Mouse (Mus musculus): Measurements from ENCODE around the gene Os9. TPM values are rescaled to one million over a fixed set of nuclear protein-coding genes. Genes with fewer than 3 reads are reported as not detected.
"Not testable (repeated sequence)": the region's sequence is repeated elsewhere in the genome, so short reads cannot be mapped to it uniquely, and the experiment has no call there.

Os9 gene
- polyA plus RNA-seq, 1 experiment from 2014 or later = 81.4 TPM

DNA sequence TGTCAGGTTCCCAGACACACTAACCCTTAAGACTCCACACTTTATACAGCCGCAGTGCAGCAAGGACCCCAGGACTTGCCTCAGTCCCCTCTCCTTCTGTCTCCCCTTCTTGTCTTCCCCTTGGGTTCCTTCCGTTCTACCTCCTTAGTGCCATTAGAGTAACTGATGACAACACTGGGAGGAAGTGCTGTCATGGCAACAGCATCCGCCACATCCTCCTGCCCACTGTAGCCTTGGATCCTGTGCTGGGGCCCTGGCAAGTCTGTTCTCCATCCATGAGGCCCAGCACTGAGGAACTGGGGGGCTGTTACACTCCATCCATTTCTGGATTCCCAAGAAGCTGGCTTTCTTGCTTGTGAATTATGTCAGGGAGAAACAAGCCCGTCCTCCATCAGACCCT is 44.8 kb downstream of the Os9 start:
- Histone ChIP-seq H3K4me1 (ENCODE audit: insufficient read depth) (peaks cover 31% of the 10 kb centered on the region), H3K27me3 (ENCODE audit: insufficient read depth, low read length) (peaks cover 21% of the 10 kb centered on the region; the same call in 1 of the 2 replicates)
- no peak for TF ChIP-seq CTCF (IDR thresholded peaks at IDR 0.05; ENCODE audit: low read depth)

DNA sequence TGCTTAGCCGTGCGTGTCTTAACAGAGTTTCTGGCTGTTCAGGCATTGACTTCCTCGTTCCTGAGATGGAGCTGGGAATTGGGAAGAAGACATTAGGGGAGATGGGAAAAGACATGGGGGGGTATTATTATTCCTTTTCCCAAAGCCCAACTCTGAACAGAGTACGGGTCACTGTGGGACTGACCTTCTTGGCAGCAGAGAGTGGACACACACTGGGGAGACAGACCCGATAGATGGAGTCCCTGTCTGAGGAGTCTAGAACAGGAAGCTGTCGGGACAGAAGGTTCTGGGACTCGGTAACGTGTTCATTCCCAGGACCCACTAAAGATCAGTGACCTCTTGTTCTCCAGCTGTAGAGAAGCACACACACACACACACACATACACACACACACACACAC is 45.3 kb downstream of the Os9 start:
- Histone ChIP-seq H3K4me2 (ENCODE audit: low read depth, low read length) (peak overlapping the region; percentile 65), H3K4me3 (ENCODE audit: low read depth, low read length) (peak overlapping the region; percentile 34), H3K36me3 (replicated peaks; ENCODE audit: insufficient read depth, low read length) (no peaks in the 10 kb centered on the region), H3K4me1 (ENCODE audit: insufficient read depth) (peaks cover 33% of the 10 kb centered on the region), H3K9me3 (ENCODE audit: low read length) (no peaks in the 10 kb centered on the region), H3K27ac (ENCODE audit: low read depth) (no peak overlapping the region), H3K27me3 (ENCODE audit: insufficient read depth, low read length) (peaks cover 21% of the 10 kb centered on the region; the same call in 1 of the 2 replicates), H3K9ac (replicated peaks) (no peak overlapping the region; the same call in 1 of the 2 replicates)
- DNase-seq (no peak), ATAC-seq (no peak)
- TF ChIP-seq EP300 (IDR thresholded peaks at IDR 0.05; ENCODE audit: low read depth) = no peak
- 24% methylated on average over 8 of the region's 8 CpGs for WGBS (ENCODE audit: insufficient replicate concordance)

More for the DNA sequence above, 44.8 kb downstream of the Os9 start:
- no peaks in the 10 kb centered on the region for H3K36me3 ChIP-seq (replicated peaks; ENCODE audit: insufficient read depth, low read length)
- peak; percentile 18; the same call in 1 of the 2 replicates for ATAC-seq
- 16% methylated on average over 4 of the region's 4 CpGs for WGBS (ENCODE audit: insufficient replicate concordance)
- H3K9ac ChIP-seq (replicated peaks) = no peak overlapping the region
- H3K9me3 ChIP-seq (ENCODE audit: low read length) = no peaks in the 10 kb centered on the region
- H3K27ac ChIP-seq (ENCODE audit: low read depth) = no peak overlapping the region
- peak; percentile 40 for DNase-seq
- peak overlapping the region; percentile 65 for H3K4me2 ChIP-seq (ENCODE audit: low read depth, low read length)
- H3K4me3 ChIP-seq (ENCODE audit: low read depth, low read length) = peak overlapping the region; percentile 34; the same call in 1 of the 2 replicates

DNA sequence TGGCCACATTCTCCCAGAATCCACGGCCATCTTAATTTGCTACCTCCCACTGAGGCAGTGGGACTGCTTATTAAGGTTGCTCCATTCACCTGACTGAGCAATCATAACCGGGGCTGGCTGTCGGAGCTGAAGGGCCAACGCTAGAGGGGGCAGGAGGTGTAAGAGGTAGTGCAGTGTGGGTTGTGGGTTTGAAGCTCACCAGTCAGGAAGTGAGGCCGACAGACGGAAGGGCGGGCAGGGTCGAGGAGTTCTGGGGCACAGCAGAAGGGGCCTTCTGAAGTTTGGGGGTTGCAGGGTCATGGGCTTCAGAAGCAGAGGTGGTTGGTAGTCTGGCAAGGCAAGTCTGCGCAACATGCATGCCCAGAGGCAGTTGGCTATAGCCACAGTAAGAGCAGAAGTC is 45.9 kb downstream of the Os9 start, which contains the start of gene Agap2:
Agap2 (plus strand) TSS at position 205 of the 400 bp plus-strand sequence.
- Histone ChIP-seq H3K27ac (ENCODE audit: low read depth) (no peak within 1 kb of the TSS), H3K9me3 (ENCODE audit: low read length) (no peaks in the 10 kb centered on the region), H3K9ac (replicated peaks) (no peak within 1 kb of the TSS; the same call in 1 of the 2 replicates), H3K36me3 (replicated peaks; ENCODE audit: insufficient read depth, low read length) (no peaks in the 10 kb centered on the region), H3K27me3 (ENCODE audit: insufficient read depth, low read length) (peaks cover 21% of the 10 kb centered on the region; the same call in 1 of the 2 replicates), H3K4me1 (ENCODE audit: insufficient read depth) (peaks cover 33% of the 10 kb centered on the region), H3K4me2 (ENCODE audit: low read depth, low read length) (peak within 1 kb of the TSS; percentile 65), H3K4me3 (ENCODE audit: low read depth, low read length) (peak within 1 kb of the TSS; percentile 34)
- no peak for TF ChIP-seq EP300 (IDR thresholded peaks at IDR 0.05; ENCODE audit: low read depth)
- TF ChIP-seq CTCF (IDR thresholded peaks at IDR 0.05; ENCODE audit: low read depth) = peak; percentile 65
- ATAC-seq (no peak), DNase-seq (peak; percentile 49)
- 29% methylated on average over 9 of the region's 9 CpGs for WGBS (ENCODE audit: insufficient replicate concordance)

DNA sequence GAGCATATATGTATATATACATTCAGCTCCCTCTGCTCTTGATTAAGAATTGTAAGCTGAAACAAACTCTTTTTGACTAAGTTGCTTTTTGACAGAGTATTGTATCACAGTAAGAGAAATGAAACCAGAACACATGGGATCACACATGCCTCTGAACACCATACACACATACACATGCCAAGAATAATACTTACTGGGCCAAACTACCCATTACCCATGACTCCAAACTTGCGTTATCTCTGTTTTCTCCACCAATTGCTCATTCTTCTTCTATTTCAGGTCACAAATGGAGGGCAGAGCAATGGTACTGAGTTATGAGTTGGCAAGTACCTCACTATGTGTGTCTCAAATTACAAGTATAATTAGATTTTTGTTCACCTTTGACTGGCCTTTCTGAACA is 47.0 kb downstream of the Os9 start:
- WGBS (ENCODE audit: insufficient replicate concordance) = 90% methylated on average over 1 of the region's 1 CpGs
- Histone ChIP-seq H3K4me3 (ENCODE audit: low read depth, low read length) (no peak overlapping the region), H3K4me1 (ENCODE audit: insufficient read depth) (peaks cover 31% of the 10 kb centered on the region), H3K27me3 (ENCODE audit: insufficient read depth, low read length) (peaks cover 13% of the 10 kb centered on the region; the same call in 1 of the 2 replicates), H3K9ac (replicated peaks) (no peak overlapping the region), H3K36me3 (replicated peaks; ENCODE audit: insufficient read depth, low read length) (no peaks in the 10 kb centered on the region), H3K4me2 (ENCODE audit: low read depth, low read length) (no peak overlapping the region), H3K9me3 (ENCODE audit: low read length) (no peaks in the 10 kb centered on the region), H3K27ac (ENCODE audit: low read depth) (no peak overlapping the region)
- ATAC-seq = no peak
- no peak for TF ChIP-seq CTCF (IDR thresholded peaks at IDR 0.05; ENCODE audit: low read depth)
- no peak for TF ChIP-seq EP300 (IDR thresholded peaks at IDR 0.05; ENCODE audit: low read depth)
- no peak for DNase-seq

DNA sequence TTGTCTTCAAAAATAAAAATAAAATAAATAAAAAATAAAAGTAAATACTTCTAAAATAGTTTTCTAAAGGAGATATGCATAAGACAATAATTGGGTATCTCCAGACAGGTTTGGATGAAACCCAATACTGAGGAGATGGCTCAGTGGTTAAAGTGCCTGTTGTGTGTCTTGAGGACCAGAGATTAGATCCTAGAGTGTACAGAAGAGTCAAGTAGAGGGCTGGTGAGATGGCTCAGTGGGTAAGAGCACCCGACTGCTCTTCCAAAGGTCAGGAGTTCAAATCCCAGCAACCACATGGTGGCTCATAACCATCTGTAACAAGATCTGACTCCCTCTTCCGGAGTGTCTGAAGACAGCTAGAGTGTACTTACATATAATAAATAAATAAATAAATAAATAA is 48.0 kb downstream of the Os9 start:
- peaks cover 30% of the 10 kb centered on the region for H3K4me1 ChIP-seq (ENCODE audit: insufficient read depth)
- WGBS (ENCODE audit: insufficient replicate concordance) = 60% methylated on average over 2 of the region's 2 CpGs
- not testable (repeated sequence) for H3K36me3 ChIP-seq (replicated peaks; ENCODE audit: insufficient read depth, low read length); H3K27me3 ChIP-seq (ENCODE audit: insufficient read depth, low read length); DNase-seq; ATAC-seq; H3K9me3 ChIP-seq (ENCODE audit: low read length); H3K9ac ChIP-seq (replicated peaks); H3K4me2 ChIP-seq (ENCODE audit: low read depth, low read length); H3K4me3 ChIP-seq (ENCODE audit: low read depth, low read length); H3K27ac ChIP-seq (ENCODE audit: low read depth)

DNA sequence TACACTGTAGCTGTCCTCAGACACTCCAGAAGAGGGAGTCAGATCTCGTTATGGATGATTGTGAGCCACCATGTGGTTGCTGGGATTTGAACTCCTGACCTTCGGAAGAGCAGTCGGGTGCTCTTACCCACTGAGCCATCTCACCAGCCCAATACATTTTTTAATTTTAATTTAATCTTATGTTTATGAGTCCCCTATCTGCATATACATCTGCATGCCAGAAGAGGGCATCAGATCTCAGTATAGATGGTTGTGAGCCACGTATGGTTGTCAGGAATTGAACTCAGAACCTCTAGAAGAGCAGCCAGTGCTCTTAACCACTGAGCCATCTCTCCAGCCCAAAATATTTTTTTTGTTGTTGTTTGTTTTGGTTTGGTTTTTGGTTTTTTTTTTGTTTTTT is 48.7 kb downstream of the Os9 start:
- not testable (repeated sequence) for H3K9me3 ChIP-seq (ENCODE audit: low read length); DNase-seq; ATAC-seq; H3K36me3 ChIP-seq (replicated peaks; ENCODE audit: insufficient read depth, low read length); H3K4me2 ChIP-seq (ENCODE audit: low read depth, low read length); H3K27me3 ChIP-seq (ENCODE audit: insufficient read depth, low read length); H3K27ac ChIP-seq (ENCODE audit: low read depth); H3K9ac ChIP-seq (replicated peaks); H3K4me3 ChIP-seq (ENCODE audit: low read depth, low read length)
- 83% methylated on average over 4 of the region's 4 CpGs for WGBS (ENCODE audit: insufficient replicate concordance)
- H3K4me1 ChIP-seq (ENCODE audit: insufficient read depth) = peaks cover 32% of the 10 kb centered on the region

DNA sequence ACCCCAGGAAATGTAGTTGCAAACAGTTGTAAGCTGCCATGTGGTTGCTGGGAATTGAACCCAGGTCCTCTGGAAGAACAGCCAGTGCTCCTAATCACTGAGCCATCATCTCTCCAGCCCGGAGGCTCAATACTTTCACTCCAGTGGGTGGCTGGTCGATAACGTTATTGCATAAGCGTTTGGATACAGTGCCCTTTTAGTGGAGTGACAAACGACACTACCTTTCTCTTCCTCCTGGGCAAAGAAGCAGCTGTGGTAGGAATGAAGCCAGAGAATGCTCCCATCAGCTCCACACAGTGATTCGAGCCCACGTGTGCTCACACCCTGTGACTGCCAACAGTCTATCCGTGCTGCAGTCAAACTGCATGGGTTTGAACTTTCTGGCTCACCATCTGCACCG is 49.7 kb downstream of the Os9 start:
- DNase-seq (peak; percentile 47), ATAC-seq (peak; percentile 38)
- TF ChIP-seq EP300 (IDR thresholded peaks at IDR 0.05; ENCODE audit: low read depth) (no peak), CTCF (IDR thresholded peaks at IDR 0.05; ENCODE audit: low read depth) (no peak)
- WGBS (ENCODE audit: insufficient replicate concordance) = 55% methylated on average over 9 of the region's 9 CpGs
- peak overlapping the region; percentile 92 for H3K4me2 ChIP-seq (ENCODE audit: low read depth, low read length)
- H3K9me3 ChIP-seq (ENCODE audit: low read length) = no peaks in the 10 kb centered on the region
- H3K36me3 ChIP-seq (replicated peaks; ENCODE audit: insufficient read depth, low read length) = peaks cover 19% of the 10 kb centered on the region
- peak overlapping the region; percentile 72; the same call in 1 of the 2 replicates for H3K4me3 ChIP-seq (ENCODE audit: low read depth, low read length)
- H3K4me1 ChIP-seq (ENCODE audit: insufficient read depth) = peaks cover 38% of the 10 kb centered on the region
- H3K27ac ChIP-seq (ENCODE audit: low read depth) = peak overlapping the region; percentile 91; the same call in 1 of the 2 replicates
- no peaks in the 10 kb centered on the region for H3K27me3 ChIP-seq (ENCODE audit: insufficient read depth, low read length)
- peak overlapping the region; percentile 72; the same call in 1 of the 2 replicates for H3K9ac ChIP-seq (replicated peaks)
